Mouse (Mus musculus): ENCODE measurements around the gene Espn. TPM values are rescaled to one million over a fixed set of nuclear protein-coding genes. Genes with fewer than 3 reads are reported as not detected.

Espn gene
- polyA plus RNA-seq, 1 experiment from 2014 or later: 4.0 TPM

DNA sequence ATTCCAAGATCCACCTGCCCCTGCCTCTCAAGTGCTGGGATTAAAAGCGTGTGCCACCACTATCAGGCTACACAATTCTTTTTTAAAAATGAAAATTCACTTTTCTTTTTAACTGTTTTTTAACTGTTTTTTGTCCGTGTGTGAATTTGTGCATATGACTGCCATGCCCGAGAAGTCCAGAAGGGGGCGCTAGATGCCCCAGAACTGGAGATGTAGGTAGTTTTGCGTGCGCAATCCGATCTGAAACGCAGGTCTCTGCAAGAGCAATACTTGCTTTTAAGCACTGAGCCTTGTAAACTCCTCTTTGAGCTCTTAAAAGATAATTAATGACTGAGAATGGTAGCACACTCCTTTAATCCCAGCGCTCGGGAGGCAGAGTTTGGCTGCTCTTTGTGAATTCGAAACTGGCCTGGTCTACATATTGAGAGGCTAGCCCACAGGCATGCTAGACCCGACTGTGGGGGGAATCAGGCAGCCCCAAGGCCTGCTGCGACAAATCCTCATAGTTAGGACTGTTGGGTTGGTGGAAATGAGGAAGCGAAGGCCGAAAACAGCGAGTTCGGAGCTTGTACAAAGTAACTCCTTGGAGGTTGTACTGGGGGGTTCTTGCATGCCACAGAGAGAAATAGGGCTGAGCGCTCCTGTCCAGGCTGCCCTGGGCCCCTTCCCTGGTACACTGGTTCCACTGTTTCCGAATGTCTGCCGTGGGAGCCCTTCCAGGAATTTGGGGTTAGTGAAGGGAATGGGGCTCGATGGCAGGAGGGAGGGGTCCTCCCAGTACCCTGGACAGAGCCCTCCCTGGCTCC, 5.8 kb upstream of the Espn start:
- Histone ChIP-seq H3K36me3 (no peaks in the 10 kb centered on the region), H3K27ac (no peak overlapping the region), H3K9me3 (no peaks in the 10 kb centered on the region), H3K4me3 (peak overlapping the region; percentile 47), H3K4me1 (peaks cover 29% of the 10 kb centered on the region), H3K27me3 (ENCODE audit: insufficient read depth, poor library complexity, severe bottlenecking) (peaks cover 95% of the 10 kb centered on the region)
- no peak for DNase-seq (ENCODE audit: low spot score)
- WGBS: 17% methylated on average over 21 of the region's 21 CpGs

- no peak for DNase-seq (ENCODE audit: low spot score)
- H3K36me3 ChIP-seq: no peaks in the 10 kb centered on the region
- no peaks in the 10 kb centered on the region for H3K9me3 ChIP-seq
- peaks cover 95% of the 10 kb centered on the region for H3K27me3 ChIP-seq (ENCODE audit: insufficient read depth, poor library complexity, severe bottlenecking)
- 70% methylated on average over 4 of the region's 4 CpGs for WGBS
- H3K4me1 ChIP-seq: peaks cover 53% of the 10 kb centered on the region
- no peak overlapping the region for H3K4me3 ChIP-seq
- no peak overlapping the region for H3K27ac ChIP-seq
Observed at GRCm38 (mm10) chr4:152155019-152155418, 2.8 kb upstream of the Espn start.

DNA sequence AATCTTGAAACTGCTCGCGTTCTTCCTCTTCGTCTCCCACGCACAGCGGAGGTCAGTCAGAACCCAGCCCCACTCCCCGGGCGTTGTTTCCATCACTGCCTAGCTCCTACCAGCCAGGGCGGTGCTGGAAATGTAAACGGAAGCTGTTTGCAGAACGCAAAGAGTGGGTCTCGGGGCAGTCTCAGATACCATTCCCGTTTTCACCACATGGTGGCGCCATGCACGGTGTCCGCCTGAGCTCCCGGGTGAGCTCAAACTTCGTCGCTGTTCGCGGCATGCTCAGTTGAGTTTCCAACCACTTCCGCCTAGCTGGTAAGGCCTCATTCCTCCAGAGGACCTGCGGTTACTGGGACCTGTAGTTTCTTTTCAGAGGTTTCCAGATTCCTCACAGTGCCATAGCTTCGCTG, 1.6 kb upstream of the Espn start:
- no peaks in the 10 kb centered on the region for H3K9me3 ChIP-seq
- H3K27me3 ChIP-seq (ENCODE audit: insufficient read depth, poor library complexity, severe bottlenecking): peaks cover 95% of the 10 kb centered on the region
- peak overlapping the region; percentile 46 for H3K4me3 ChIP-seq
- H3K36me3 ChIP-seq: no peaks in the 10 kb centered on the region
- peaks cover 45% of the 10 kb centered on the region for H3K4me1 ChIP-seq
- peak; percentile 88 for DNase-seq (ENCODE audit: low spot score)
- 3% methylated on average over 23 of the region's 23 CpGs for WGBS
- H3K27ac ChIP-seq: no peak overlapping the region

DNA sequence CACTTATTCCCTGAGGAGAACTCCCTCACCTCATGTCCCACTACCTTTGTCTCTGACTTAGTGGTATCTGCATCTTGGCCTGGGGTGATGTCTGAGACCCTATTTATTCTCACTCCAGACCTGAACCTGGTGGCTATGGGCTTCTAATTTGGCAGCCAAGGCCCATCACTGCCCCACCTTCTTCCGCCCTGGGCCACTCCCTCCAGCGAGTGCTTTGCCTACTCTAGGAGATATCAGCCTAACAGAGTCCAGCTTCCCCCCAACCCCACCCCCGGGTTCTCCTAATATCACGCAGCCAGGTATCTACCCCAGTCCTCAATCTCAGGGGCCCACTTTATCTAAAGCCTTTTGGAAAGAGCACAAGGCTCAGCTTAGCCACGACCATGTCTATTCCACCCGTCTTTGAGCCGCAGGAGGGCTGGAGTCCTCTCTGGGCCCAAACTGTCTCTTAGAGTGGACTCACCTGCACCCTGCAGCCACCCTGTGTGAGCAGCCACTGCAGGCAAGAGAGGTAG, 663 bp downstream of the Espn start:
- peak overlapping the region; percentile 49 for H3K27ac ChIP-seq
- no peaks in the 10 kb centered on the region for H3K36me3 ChIP-seq
- WGBS: 15% methylated on average over 7 of the region's 7 CpGs
- peaks cover 95% of the 10 kb centered on the region for H3K27me3 ChIP-seq (ENCODE audit: insufficient read depth, poor library complexity, severe bottlenecking)
- H3K4me1 ChIP-seq: peaks cover 36% of the 10 kb centered on the region
- no peaks in the 10 kb centered on the region for H3K9me3 ChIP-seq
- DNase-seq (ENCODE audit: low spot score): no peak
- H3K4me3 ChIP-seq: peak overlapping the region; percentile 68

DNA sequence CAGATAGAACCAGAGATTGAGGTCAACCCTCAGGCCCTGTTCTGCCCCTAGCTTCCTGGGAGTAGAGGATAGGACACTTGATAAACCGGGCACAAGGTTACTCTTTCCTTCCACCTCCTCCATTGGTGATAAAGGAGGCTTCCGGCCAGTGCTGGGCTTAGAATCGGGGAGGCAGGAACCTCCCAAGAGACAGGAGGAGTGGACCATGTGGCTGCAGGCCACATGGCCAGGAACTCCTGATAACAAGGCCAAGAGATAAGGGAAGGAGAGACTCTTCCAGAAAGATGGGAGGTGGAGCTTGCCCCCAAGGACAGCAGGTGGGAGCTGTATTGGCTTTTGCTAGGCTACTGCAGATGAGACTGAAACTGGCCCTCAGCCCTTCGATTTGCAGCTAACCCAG, 1.6 kb downstream of the Espn start:
- 37% methylated on average over 4 of the region's 4 CpGs for WGBS
- H3K27me3 ChIP-seq (ENCODE audit: insufficient read depth, poor library complexity, severe bottlenecking): peaks cover 99% of the 10 kb centered on the region
- H3K9me3 ChIP-seq: no peaks in the 10 kb centered on the region
- H3K4me3 ChIP-seq: no peak overlapping the region
- H3K4me1 ChIP-seq: peaks cover 36% of the 10 kb centered on the region
- no peaks in the 10 kb centered on the region for H3K36me3 ChIP-seq
- H3K27ac ChIP-seq: no peak overlapping the region
- no peak for DNase-seq (ENCODE audit: low spot score)

DNA sequence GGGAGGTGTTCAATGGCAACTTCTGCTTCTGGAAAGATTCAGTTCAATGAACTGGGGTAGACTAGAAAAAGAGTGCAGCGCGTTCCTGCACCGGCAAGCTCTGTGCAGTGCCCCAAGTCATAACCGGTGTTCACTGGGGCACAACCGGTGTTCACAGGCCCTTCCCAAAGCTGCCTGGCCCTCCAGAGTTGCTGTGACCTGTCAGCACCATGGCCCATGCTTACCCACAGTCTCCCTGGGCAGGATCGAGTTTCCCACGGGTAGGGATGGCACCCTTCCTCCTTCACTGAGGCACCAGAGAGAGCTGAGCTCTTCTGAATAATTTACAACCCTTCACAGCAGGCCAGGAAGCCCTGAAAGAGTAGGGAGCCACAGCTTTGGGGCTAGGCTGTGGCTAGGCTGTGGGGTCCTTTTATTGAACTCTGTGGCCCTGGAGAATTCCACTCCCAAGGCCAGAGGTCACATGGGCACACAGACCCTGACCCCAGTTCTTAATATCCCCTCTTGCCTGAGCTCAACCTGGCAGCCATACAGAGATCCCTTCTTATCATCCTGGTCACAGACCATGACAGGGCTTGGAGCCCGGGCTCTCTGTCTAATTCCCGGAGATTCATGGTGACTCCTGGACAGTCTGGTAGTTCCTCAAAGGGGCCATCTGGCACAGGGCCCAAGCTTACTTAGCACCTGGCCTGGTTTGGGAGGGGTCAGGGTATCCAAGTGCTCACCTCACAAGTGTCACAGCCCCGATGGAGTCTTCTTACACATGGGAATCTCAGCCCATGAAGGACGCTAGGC, 5.9 kb downstream of the Espn start:
- H3K4me1 ChIP-seq: peaks cover 12% of the 10 kb centered on the region; the same call in 1 of the 2 replicates
- no peak for DNase-seq (ENCODE audit: low spot score)
- H3K4me3 ChIP-seq: no peak overlapping the region
- H3K27me3 ChIP-seq (ENCODE audit: insufficient read depth, poor library complexity, severe bottlenecking): peaks cover 86% of the 10 kb centered on the region
- no peaks in the 10 kb centered on the region for H3K9me3 ChIP-seq
- H3K27ac ChIP-seq: no peak overlapping the region
- WGBS: 66% methylated on average over 11 of the region's 11 CpGs
- H3K36me3 ChIP-seq: no peaks in the 10 kb centered on the region

GRCm38 (mm10) chr4:152145473-152145872, 6.7 kb downstream of the Espn start:
- Histone ChIP-seq H3K27me3 (ENCODE audit: insufficient read depth, poor library complexity, severe bottlenecking) (peaks cover 86% of the 10 kb centered on the region), H3K36me3 (no peaks in the 10 kb centered on the region), H3K27ac (no peak overlapping the region), H3K4me1 (peaks cover 7% of the 10 kb centered on the region; the same call in 1 of the 2 replicates), H3K9me3 (no peaks in the 10 kb centered on the region), H3K4me3 (no peak overlapping the region)
- WGBS: 71% methylated on average over 10 of the region's 10 CpGs
- no peak for DNase-seq (ENCODE audit: low spot score)

DNA sequence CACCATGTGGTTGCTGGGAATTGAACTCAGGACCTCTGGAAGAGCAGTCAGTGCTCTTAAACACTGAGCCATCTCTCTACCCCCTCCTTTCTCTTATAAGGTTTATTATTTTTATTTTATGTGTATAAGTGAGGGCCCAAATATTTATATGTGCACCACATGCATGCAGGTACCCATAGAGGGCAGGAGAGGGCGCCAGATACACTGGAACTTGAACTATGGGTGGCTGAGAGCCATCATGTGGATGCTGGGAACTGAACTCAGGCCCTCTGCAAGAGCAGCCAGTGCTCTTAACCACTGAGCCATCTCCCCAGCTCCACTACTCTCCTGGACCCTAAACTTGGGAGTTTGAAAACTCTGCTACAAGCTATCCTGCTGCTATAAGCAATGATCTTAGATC, 8.5 kb downstream of the Espn start:
- Histone ChIP-seq H3K9me3 (no peaks in the 10 kb centered on the region), H3K36me3 (no peaks in the 10 kb centered on the region), H3K4me1 (peaks cover 4% of the 10 kb centered on the region), H3K27me3 (ENCODE audit: insufficient read depth, poor library complexity, severe bottlenecking) (peaks cover 72% of the 10 kb centered on the region), H3K4me3 (no peak overlapping the region), H3K27ac (no peak overlapping the region)
- DNase-seq (ENCODE audit: low spot score): no peak
- WGBS: 36% methylated on average over 1 of the region's 1 CpGs

GRCm38 (mm10) chr4:152141521-152142135, 10.5 kb downstream of the Espn start:
- Histone ChIP-seq H3K4me3 (no peak overlapping the region), H3K4me1 (peaks cover 10% of the 10 kb centered on the region), H3K36me3 (no peaks in the 10 kb centered on the region), H3K27ac (no peak overlapping the region), H3K27me3 (ENCODE audit: insufficient read depth, poor library complexity, severe bottlenecking) (peaks cover 64% of the 10 kb centered on the region), H3K9me3 (no peaks in the 10 kb centered on the region)
- 76% methylated on average over 8 of the region's 8 CpGs for WGBS
- DNase-seq (ENCODE audit: low spot score): no peak

- no peaks in the 10 kb centered on the region for H3K36me3 ChIP-seq
- H3K27me3 ChIP-seq (ENCODE audit: insufficient read depth, poor library complexity, severe bottlenecking): peaks cover 63% of the 10 kb centered on the region
- DNase-seq (ENCODE audit: low spot score): no peak
- no peak overlapping the region for H3K4me3 ChIP-seq
- 29% methylated on average over 6 of the region's 6 CpGs for WGBS
- no peaks in the 10 kb centered on the region for H3K9me3 ChIP-seq
- peaks cover 10% of the 10 kb centered on the region for H3K4me1 ChIP-seq
- no peak overlapping the region for H3K27ac ChIP-seq
Observed at GRCm38 (mm10) chr4:152140441-152140840, 11.7 kb downstream of the Espn start.

DNA sequence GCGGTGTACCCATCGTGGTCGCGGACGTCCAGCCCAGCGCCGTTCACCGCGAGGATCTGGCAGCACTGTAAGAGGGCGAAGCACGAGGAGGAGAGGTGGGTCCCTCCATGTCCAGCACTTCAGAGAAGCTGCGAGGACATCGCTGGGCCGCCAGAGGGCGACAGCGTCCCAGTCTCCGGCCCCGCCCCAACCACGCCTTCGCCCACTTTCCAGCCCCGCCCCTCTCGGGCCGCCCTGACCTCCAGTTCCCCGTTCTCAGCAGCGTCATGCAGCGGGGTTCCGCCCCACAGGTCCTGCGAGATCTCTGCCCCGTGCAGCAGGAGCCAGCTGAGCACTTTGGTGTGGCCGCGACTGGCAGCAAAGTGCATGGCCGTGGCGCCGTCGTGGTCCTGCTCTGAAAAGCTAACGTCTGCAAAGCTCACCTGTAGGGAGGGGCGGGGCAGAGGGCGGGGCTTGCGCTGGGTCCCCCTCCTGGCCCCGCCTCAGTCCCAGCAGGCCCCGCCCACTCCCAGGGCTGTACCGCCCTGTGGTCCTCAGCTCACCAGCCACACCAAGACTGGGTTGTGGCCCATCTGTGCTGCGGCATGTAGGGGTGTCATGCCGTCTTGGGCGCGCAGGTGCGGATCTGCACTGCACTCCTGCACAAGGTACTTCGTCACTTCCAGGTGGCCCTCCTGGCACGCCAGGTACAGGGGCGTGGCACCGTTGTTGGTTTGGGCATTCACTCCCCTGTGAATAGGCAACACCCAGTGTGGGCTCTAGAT, 13.5 kb downstream of the Espn start:
- Histone ChIP-seq H3K36me3 (no peaks in the 10 kb centered on the region), H3K27me3 (ENCODE audit: insufficient read depth, poor library complexity, severe bottlenecking) (peaks cover 70% of the 10 kb centered on the region), H3K4me1 (peaks cover 10% of the 10 kb centered on the region), H3K27ac (no peak overlapping the region), H3K9me3 (no peaks in the 10 kb centered on the region), H3K4me3 (peak overlapping the region; percentile 61)
- DNase-seq (ENCODE audit: low spot score): peak; percentile 95
- WGBS: 3% methylated on average over 51 of the region's 51 CpGs

- no peak overlapping the region for H3K27ac ChIP-seq
- peaks cover 75% of the 10 kb centered on the region for H3K27me3 ChIP-seq (ENCODE audit: insufficient read depth, poor library complexity, severe bottlenecking)
- no peak for DNase-seq (ENCODE audit: low spot score)
- peaks cover 20% of the 10 kb centered on the region for H3K4me1 ChIP-seq
- WGBS: 89% methylated on average over 2 of the region's 2 CpGs
- no peaks in the 10 kb centered on the region for H3K9me3 ChIP-seq
- H3K36me3 ChIP-seq: no peaks in the 10 kb centered on the region
- no peak overlapping the region for H3K4me3 ChIP-seq
Observed at GRCm38 (mm10) chr4:152136876-152137250, 15.3 kb downstream of the Espn start.
